Mouse (Mus musculus): Measurements from ENCODE around the gene Abhd16b.

- TF ChIP-seq EP300 (IDR thresholded peaks at IDR 0.05; ENCODE audit: low read depth) (no peak), CTCF (IDR thresholded peaks at IDR 0.05; ENCODE audit: low read depth) (no peak)
Observed at GRCm38 (mm10) chr2:181471246-181471645, 21.8 kb upstream of the Abhd16b start.
